Mouse (Mus musculus): Measurements from ENCODE around the gene Agbl2.

GRCm38 (mm10) chr2:90879419-90879818 is 96.9 kb downstream of the Agbl2 start:
- no peak for TF ChIP-seq EP300 (IDR thresholded peaks at IDR 0.05; ENCODE audit: low read depth)
- no peak for TF ChIP-seq CTCF (IDR thresholded peaks at IDR 0.05; ENCODE audit: low read depth)
